Mouse (Mus musculus): ENCODE results near the gene Mipol1.
"Not testable (repeated sequence)": the region's sequence is repeated elsewhere in the genome, so short reads cannot be mapped to it uniquely, and the experiment has no call there.

Gene Mipol1

DNA sequence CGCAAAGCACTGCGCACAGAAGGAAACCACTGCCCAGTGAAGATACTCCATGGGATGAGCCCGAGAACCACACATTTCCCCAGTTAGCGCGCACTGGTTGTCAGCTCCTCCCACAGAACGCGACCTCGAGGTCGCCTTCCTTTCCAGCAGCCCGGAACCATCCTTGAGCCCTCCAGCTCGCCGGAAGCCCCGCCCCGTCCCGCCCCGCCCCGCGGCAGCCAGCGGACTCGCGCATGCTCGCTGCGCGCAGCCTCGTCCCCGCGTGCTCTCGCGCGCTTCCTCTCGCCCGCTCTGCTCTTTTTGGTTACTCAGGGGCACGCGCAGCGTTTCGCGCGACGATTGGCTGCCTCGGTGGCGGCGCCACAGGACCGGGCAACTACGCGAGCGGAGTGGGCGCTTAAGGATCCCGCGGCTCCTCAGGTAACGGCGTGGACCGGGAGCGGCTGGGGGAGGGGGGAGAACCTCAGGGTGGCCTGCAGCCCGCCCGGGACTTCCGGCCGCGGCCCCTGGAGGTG, at the start of gene Mipol1, which contains the start of gene Prps1l3:
TSS of gene Mipol1 (plus strand) at position 236 of the 515 bp plus-strand sequence.
TSS of gene Prps1l3 (plus strand) at position 221 of the 515 bp plus-strand sequence.
- in situ Hi-C loops (cut with MseI, MboI) = no loop called here

- in situ Hi-C loops (cut with MseI, MboI) = loop anchor here (5.0 to 10.0 kb wide), 3 partner anchors 200 to 502 kb away; no protein-coding TSS in a partner anchor
Measured at GRCm38 (mm10) chr12:57184401-57185147, 45.7 kb upstream of the Mipol1 start.

- in situ Hi-C loops (cut with MseI, MboI) = loop anchor here (10.0 kb wide), 2 partner anchors 201 to 501 kb away; no protein-coding TSS in a partner anchor
Measured at GRCm38 (mm10) chr12:57185475-57185874, 44.8 kb upstream of the Mipol1 start.

DNA sequence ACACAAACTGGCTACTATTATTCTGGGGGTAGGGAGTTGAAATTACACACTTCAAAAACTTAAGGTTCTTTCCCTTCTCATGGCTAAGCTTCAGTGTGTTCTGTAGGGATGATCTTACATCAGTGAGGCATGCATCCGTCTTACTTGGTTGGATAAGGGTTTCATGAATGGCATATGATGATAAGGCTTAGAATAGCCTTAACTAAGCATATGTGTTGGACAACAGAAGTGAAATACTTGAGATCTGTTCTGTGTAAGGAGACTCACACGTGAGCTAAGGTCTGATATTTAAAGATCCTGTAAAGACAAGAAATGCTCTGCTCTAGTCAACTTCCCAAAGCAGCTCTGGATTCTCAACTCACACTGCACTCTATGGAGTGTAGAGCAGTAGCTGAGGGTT, 44.1 kb upstream of the Mipol1 start:
- in situ Hi-C loops (cut with MseI, MboI) = loop anchor here (10.0 kb wide), 2 partner anchors 201 to 501 kb away; no protein-coding TSS in a partner anchor

DNA sequence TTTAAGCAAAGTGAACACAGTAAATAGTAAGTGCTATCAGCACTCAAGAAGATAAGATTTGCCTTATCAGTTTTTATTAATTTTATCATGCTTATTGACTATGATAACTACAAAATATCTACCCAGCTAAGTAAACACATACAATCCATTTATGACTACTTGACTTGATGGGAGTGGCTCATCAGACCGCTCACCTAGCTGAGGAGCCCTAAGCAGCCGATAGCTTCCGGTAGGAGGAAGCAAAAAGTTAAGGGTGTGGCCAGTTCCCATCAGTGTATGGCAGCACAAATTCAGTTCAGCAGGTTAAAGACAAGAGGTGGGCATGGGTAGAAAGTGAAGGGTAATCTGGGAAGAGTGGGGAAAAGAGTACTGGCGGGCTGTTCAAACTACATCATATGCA, 43.2 kb upstream of the Mipol1 start:
- in situ Hi-C loops (cut with MseI, MboI) = loop anchor here (10.0 kb wide), 2 partner anchors 202 to 502 kb away; no protein-coding TSS in a partner anchor

- in situ Hi-C loops (cut with MseI, MboI) = no loop called here
Measured at GRCm38 (mm10) chr12:57194609-57195008, 35.6 kb upstream of the Mipol1 start.

DNA sequence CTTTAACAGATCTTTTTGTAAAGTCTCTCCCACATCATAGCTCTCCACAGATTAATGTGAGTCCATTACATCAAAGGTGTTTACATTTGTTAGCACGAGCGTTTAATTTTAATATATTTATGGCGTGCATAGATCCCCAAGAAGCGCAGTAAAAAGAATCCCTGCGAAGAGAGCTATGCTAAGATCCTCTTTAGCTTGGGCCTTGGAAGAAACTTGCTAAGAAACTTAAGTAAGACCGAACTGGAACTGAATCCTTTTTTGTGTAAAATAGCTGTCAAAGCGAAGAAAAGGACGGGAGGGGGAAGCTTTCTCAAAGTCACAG, 34.0 kb upstream of the Mipol1 start:
- in situ Hi-C loops (cut with MseI, MboI) = no loop called here

DNA sequence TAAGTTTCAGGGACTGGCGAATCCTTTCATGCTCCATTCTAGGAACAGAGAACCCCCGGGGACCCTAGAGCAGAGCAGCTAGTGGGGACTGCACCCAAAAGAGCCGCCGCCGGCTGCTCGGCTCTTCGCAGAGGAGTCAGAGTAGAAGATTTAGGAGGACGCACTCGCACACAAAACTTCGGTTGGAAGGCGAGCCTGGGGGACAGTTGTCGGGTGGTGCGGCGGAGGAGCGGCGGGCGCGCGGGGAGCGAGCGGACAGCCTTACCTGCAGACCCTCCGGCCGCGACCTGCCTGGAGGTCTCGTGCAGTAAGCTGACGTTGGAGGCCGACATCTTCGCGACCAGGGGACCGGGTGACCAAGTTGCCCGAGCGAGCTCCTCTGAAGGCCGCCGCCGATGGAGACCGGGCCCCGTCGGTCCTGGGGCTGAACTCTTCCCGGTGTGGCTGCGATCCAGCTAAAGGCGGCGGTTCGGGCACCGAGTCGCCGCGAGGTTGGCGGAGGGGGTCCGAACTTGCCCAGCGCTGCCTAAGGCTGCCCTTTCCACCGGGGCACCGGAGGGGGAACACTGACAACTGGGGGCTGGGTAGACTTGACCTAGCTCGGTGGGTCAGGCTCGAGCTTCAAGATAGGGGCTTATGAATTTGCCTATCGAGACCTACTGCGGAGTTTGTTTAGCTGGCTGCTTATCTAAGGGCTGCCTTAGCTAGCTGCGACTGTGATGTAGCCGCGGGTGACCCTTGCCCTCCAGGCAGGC, 33.4 kb upstream of the Mipol1 start:
- in situ Hi-C loops (cut with MseI, MboI) = no loop called here

DNA sequence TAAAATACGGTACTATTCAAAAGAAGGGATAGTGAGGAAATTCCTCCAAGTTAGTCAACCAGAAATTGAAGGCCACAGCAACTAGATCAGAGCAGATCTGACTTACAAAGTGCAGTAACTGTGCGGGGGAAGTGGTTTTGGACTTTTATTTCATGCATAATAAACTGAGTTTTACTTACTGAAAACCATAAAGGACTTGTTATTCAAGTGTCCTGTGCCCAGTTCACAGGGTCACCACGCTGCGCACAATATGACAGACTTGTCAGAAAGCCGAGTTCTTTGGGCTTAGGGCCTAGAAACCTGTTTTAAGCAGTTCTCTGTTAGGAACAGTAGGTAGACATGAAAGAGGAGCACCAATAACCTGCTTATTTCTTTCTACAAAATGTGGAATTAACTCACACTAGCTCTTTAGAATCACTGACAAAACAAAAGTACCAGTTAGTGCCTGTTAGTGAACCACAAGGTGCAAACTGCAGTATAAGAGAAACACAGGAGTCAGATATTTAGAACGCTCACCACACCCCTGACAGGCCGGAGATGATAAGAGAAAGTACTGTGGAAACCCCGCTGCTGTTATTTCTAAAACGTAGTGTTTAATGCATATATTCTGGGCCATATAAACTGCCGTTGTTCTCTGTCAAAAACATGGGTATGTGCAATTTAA, 32.7 kb upstream of the Mipol1 start, which contains the start of gene Slc25a21:
TSS of gene Slc25a21 (minus strand) at position 110 of the 664 bp plus-strand sequence.
- in situ Hi-C loops (cut with MseI, MboI) = no loop called here

DNA sequence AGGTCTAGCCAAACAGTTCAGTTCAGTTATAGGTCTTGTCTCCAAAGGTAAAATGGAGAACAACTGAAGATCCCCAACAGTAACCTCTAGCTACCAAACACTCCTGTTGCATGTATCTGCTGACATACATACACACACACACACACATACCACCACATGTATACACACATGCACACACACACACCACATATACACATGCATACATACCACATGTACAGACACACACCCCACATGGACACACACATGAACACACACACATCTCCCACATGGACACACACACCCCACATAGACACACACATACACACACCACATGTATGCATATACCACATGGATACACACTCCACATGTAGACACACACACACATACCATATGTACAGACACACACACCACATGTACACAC, 32.0 kb upstream of the Mipol1 start:
- in situ Hi-C loops (cut with MseI, MboI) = no loop called here

DNA sequence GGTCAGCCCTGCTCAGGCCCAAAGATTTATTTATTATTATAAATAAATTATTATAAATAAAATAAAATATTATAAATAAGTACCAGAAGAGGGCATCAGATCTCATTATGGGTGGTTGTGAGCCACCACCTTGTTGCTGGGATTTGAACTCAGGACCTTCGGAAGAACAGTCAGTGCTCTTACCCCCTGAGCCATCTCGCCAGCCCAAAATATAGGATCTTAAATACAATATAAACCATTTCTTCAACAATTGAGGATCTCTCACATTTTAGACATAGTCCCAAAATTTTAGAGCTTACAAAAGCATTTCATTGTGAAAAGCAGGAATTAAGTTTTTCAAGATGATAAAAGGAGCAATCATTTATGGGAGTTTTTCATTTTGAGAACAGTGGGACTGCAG, 30.8 kb upstream of the Mipol1 start:
- in situ Hi-C loops (cut with MseI, MboI) = no loop called here

GRCm38 (mm10) chr12:57201901-57202300, 28.3 kb upstream of the Mipol1 start:
- in situ Hi-C loops (cut with MseI, MboI) = no loop called here

GRCm38 (mm10) chr12:57204276-57204851, 25.9 kb upstream of the Mipol1 start:
- in situ Hi-C loops (cut with MseI, MboI) = no loop called here

- in situ Hi-C loops (cut with MseI, MboI) = no loop called here
Measured at GRCm38 (mm10) chr12:57211353-57212311, 18.6 kb upstream of the Mipol1 start.

DNA sequence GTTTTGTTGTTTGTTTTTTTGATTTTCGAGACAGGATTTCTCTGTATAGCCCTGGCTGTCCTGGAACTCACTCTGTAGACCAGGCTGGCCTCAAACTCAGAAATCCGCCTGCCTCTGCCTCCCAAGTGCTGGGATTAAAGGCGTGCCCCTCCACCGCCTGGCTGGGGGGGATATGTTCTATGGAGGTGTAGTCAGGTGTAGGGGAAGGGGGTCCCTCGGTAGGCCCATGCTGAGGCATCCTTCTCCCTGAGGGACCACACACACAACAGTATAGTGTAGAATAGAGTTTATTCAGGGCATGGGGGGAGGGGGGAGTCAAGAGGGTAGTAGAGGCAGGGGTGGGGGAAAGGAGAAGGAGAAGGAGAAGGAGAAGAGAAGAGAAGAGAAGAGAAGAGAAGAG, 17.8 kb upstream of the Mipol1 start:
- in situ Hi-C loops (cut with MseI, MboI) = not testable (repeated sequence)

DNA sequence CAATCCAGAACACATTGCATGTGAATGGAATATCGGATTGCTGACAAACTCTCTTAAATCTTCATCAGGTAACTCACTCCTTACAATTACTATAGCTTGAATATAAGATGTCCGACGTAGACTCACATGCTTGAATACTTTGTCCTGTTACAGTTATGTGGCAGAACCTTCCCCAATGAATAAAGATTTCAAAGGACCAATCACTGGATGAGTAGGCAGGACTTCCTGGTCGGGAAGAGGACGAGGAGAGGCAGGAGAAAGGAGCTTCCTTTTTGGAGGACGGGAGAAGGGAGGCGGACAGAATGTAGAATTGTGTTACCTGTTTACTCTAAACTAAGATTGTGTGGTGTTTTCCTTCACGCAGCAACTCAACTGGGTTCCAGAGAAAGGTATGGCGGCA, 3.8 kb upstream of the Mipol1 start:
- in situ Hi-C loops (cut with MseI, MboI) = no loop called here

DNA sequence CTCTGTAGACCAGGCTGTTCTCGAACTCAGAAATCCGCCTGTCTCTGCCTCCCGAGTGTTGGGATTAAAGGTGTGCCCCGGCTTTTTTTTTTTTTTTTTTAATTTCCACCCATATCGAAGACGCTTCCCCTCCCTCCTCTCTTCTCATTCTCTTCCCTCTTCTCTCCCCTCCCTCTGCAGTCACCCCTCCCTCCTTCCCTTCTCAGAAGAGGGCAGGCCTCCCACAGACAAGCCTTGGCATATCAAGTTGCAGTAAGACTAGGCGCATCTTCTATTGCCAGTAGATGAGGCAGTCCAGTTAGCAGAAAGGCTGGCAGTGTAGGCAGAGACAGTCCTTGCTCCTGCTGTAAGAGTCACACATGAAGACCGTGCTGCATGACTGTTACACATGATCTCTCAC, 2.5 kb upstream of the Mipol1 start:
- in situ Hi-C loops (cut with MseI, MboI) = no loop called here

GRCm38 (mm10) chr12:57229703-57230102, 524 bp upstream of the Mipol1 start:
- in situ Hi-C loops (cut with MseI, MboI) = no loop called here

DNA sequence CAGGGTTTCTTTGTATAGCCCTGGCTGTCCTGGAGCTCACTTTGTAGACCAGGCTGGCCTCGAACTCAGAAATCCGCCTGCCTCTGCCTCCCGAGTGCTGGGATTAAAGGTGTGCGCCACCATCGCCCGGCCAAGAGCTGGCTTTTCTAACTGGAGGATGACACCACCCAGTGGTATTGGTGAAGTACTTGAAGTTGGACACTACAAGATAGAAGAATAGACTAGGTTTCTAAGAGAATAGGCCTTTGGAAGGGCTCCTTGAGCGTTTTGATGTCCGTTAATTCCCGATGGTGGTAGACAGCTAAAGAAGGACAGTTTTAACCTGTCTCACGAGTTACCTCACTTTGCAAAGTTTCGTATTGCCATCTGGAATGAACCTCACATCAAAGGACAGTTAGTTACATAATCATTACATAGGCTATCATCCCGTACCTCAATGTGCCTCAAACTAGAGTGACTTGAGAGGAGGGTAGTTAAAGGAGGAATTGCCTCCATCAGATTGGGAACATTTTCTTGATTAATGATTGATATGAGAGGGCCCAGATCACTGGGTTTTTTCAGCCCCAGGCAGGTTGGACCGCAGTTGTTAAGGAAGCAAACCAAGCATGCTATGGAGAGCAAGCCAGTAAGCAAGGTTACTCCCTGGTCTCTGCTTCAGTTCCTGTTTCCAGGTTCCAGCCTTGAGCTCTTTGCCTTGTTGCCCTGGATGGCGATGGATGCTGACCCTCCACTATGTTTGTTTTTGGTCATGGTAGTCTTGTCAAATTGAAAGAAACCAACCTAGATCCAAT, 1.1 kb downstream of the Mipol1 start:
- in situ Hi-C loops (cut with MseI, MboI) = no loop called here

DNA sequence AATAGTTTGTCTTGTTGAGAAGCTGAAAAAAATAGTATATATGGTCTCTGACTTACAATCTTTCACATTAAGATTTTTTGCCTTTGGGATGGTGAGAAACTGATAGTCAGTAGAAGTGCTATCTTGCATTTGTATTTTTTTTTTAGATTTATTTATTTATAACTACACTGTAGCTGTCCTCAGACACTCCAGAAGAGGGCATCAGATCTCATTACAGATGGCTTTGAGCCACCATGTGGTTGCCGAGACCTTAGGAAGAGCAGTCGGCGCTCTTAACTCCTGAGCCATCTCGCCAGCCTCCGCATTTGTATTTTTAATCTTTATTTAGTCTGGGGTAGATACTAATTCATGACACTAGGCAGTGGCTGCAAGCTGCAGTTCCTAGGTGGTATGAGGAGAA, 3.2 kb downstream of the Mipol1 start:
- in situ Hi-C loops (cut with MseI, MboI) = no loop called here
